Mouse (Mus musculus) spleen, postnatal 10 days (tissue): ENCODE results near the gene 6430531B16Rik.

Source experiments
- DNase-seq, 2 experiments: peaks; one replicate each; pipeline ENCODE4 v3.0.0; 2021 to 2022; ENCODE audit warnings: low spot score in 2 of 2

The 6430531B16Rik gene

DNA sequence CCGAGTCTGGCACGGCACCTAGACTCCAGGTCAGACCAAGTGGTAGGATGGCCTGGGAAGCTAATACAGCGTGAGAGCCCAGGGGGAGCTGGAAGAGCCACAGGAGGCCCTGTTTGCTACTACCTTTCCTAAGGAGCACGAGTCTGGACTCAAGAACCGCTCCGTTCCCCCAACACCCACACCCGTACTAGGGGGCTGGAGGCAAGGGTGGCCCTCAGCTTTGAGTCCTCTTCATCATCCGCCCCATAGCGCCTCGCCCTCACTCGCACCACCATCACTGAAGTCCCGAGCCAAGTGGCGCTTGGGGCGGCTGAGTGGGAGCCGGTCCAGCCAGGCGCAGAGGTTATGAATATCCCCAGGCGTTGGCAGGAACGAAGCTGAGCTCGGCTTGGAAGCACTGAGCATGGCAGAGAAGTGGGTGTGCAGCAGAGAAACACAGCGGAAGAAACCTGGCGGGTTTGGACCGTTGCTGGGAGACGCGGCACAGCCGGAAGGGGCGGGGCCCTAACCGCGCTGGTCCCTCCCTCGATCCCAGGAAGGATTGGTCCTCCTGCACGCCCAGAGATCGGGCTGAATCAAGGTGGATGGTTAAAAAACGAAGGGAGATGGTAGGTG, at the start of gene 6430531B16Rik:
TSS of gene 6430531B16Rik (minus strand) at position 478 of the 615 bp plus-strand sequence.
- peak; percentile 36 to 67 for DNase-seq

DNA sequence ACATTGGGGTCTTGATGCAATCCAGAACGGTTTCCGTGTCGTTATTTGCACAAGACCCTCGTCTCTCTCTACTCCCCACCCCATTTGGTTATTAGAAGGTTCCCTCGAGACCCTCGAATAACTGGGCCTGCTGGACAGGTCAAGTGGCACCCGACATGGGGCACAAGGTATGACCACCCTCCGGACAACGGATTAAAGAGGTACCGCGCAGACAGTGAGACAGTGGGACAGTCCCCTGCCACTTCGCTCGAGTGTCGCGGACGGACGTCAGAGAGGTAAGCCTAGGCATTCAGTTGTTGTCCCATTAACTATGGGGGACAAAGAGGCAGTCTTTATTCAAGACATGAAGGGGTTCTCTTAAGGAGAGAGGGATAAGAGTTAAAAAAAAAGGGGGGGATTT, 32.8 kb upstream of the 6430531B16Rik start:
- DNase-seq = peak in 1 of 2 experiments; percentile 11

DNA sequence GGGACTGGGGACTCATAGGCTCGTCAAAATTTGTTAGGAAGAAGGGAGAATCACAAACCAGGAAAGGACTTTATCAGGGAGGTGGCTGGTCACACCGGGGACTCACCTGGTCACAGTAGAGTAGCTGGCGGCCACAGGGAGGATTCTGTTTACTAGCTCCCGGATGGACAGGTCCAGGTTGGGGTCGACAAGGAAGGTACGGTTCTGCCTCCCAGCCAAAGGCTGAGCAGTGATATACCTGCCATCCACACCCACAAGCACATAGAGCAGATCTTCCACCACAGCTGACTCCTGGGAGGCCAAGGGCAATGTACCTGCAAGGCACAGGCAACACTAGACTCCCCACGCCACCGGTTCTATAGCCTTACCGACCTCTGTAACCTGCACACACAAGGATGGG, 29.2 kb upstream of the 6430531B16Rik start:
- DNase-seq = peak in 1 of 2 experiments; percentile 10

DNA sequence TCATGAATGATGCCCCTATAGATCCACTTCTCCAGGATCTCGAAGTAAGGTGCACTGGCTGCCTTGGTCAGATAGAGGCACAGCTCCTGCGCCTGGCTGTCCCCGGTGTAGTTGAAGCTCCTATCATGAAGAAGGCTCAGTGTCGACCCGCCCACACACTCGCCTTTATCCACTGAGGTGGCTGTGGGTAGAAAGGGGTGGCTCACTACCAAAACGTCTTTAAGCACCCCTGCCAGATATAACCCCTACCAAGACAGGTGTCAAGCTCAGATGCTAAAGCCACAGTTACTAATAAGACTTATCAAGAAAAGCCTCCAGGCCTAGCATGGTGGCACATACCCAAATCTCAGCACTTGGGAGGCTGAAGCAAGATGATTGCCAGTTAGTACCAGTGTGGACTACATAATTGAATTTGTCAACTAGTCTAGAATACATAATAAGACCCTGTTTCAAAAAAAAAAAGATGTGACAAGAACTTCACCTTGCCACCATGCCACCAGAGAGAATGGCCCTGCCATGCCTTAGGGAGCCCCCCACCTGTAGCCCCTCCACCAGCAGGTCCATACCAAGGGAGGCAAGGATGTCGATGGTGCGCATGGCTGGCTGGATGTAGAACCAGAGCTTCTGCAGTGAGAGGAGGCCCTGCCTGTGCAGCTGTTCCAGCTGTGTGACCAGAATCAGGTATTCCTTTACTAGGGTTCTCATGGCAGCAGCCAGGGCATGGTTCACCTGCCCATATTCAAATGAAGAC, 28.5 kb upstream of the 6430531B16Rik start:
- DNase-seq = peak in 1 of 2 experiments; percentile 17

GRCm38 (mm10) chr7:140004666-140005065, 26.1 kb upstream of the 6430531B16Rik start:
- peak in 1 of 2 experiments; percentile 4 for DNase-seq

- DNase-seq = peak in 1 of 2 experiments; percentile 6
Measured at GRCm38 (mm10) chr7:140001086-140001740, 22.7 kb upstream of the 6430531B16Rik start.

DNA sequence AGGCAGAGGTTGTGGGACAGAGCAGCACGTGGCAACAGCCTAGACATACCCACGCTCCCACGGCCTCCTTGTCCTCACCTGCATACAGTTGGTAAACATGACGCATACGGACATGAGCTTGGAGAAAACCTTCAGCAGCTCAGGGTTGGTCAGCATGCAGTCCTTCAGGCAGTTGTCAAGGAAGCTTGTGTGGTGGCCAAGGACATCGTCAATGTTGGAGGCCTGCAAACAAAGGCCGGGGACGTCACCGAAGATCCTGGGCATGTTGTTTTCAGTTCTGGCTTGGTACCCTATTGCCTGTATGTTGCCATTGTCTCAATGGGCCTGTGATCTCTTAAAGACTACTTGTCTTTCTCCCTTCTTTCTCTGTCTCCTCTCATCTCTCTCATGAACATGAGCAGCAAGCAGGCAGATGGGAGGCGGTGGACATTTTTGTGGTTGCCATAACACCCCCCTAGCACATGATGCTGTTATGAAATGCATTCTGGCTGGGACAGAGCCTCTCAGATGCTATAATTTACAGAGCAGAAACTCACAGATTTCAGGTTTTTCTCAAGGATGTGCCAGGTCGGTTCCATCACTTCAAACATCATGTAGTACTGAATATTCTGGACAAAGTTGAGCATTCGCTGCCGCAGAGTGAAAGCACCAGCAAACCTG, 20.3 kb upstream of the 6430531B16Rik start:
- no peak for DNase-seq

DNA sequence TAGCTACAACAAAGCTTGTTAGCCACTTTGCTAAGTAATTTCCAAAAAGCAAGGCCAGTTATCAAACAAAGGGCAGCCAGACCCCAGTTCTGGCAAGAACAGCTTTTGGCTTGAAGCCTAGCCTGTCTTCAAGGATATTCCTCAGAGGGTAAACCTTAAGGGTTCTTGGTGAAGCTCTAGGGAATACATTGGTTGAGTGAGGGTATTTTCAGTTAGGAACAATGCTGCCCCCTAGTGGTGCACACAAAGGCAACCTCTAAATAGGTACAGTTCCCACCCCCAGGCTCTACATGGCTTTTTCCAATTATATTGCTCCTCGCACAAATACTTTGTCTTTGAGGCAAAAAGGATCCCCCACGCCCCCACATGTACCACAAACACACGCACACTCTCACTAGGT, 16.1 kb upstream of the 6430531B16Rik start:
- DNase-seq = peak; percentile 41 to 66

- no peak for DNase-seq
Measured at GRCm38 (mm10) chr7:139994202-139994601, 15.6 kb upstream of the 6430531B16Rik start.

DNA sequence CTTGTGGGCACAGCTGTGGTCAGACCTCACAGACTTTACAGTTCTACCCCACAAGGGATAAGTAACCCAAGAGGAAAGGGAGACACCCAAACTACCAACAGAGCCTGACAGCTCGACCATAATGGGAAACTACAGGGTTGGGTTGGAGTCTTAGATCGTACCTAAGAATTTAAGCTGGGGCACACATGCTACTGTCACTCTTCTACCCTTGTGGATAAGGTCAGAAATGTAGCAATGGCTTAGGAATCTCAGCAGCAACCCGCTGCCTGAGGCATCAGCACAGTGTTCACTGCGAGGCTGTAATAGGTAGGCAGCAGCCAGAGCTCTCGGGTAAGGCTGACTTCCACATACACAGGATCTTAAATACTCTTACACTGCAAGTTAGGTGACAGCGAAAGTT, 15.0 kb upstream of the 6430531B16Rik start:
- DNase-seq = no peak

DNA sequence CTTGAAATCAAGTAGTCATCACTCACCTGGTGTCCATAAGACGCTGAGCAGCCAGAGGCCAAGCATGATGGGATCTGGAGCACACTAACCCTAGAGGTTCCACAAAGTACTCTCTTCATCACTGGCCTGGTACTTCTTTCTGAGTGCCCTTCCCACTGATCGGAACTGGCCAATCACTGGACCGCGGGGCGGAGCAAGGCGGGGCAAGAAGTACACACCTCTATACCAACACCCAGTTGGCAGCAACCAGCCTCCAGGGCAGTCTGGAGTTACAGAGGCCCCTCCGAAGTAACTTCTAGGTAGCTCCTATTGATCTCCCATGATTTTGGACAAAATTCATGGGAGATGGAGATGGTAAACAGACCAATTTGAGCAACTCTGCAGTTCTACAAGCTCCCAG, 13.9 kb upstream of the 6430531B16Rik start, which contains the start of gene Adam8:
TSS of gene Adam8 (minus strand) at position 157 of the 400 bp plus-strand sequence.
- peak in 1 of 2 experiments; percentile 58 for DNase-seq

GRCm38 (mm10) chr7:139990864-139991394, 12.4 kb upstream of the 6430531B16Rik start:
- DNase-seq = peak in 1 of 2 experiments; percentile 14

- DNase-seq = no peak
Measured at GRCm38 (mm10) chr7:139988272-139988671, 9.7 kb upstream of the 6430531B16Rik start.

- no peak for DNase-seq
Measured at GRCm38 (mm10) chr7:139984505-139984904, 6.0 kb upstream of the 6430531B16Rik start.

DNA sequence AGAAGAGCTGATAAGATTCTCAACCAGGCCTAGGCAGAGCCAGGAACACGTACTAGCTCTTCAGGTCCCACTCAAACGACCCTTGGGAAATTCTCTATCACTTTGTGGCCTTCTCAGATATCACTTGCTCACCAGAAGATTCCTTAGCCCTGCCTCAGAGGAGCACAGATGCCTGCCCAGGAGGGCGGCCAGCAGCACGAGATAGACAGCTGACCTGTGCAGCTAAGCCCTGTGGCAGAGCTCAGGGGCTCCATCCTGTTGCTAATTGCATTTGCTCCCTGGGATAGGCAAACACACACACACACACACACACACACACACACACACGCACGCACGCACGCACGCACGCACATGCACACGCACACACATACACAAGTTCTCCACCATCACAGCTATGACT, 3.5 kb upstream of the 6430531B16Rik start:
- no peak for DNase-seq

- DNase-seq = no peak
Measured at GRCm38 (mm10) chr7:139980778-139981177, 2.2 kb upstream of the 6430531B16Rik start.

DNA sequence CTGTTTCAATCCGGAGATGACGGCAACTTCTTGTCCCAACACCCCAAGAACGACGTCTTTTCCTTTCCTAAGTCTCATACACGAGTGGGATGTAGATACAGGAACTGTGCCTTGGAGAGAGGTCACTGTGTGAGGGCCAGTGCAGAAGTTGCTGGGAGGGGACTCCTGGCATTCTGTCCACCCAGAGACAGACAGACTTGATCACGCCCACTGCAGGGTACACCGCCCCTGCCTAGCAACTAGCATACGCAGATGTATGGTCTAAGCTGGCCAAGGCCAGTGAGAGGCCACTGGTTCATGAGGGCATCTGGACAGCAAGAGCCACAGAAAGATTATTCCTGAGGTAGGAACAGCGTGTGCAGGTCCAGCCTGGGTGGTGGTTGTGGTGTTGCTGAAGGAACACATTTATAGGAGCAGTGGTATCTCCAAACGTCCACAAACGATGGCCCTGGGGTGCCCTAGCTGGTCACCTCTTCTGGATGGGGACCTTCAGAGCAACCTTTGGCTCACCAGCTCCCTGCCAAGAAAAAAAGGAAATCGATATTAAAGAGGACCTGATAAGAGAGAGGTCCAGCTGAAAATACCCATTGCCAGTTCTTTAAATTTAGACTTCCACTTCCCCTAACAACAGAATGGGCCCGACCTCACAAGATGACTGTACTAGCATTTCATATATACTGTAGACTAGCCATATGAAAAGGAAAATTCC, 610 bp upstream of the 6430531B16Rik start:
- DNase-seq = no peak

DNA sequence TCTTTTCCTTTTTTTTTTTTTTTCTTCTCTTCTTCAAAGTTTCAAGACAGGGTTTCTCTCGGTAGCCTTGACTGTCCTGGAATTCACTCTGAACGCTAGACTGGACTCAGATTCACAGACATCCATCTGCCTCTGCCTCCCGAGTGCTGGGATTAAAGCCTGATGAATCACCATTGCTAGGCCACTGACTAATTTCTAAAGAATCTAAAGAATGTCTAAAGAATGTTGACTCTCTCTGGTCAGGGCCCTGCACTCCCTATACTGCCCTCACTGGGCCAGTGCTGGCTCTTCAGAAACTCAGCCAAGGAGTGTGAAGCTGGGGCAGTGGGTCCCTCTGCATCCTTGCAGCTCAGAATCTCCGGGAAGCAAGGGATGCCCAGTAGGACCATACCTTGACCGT, 3.1 kb downstream of the 6430531B16Rik start:
- DNase-seq = no peak

DNA sequence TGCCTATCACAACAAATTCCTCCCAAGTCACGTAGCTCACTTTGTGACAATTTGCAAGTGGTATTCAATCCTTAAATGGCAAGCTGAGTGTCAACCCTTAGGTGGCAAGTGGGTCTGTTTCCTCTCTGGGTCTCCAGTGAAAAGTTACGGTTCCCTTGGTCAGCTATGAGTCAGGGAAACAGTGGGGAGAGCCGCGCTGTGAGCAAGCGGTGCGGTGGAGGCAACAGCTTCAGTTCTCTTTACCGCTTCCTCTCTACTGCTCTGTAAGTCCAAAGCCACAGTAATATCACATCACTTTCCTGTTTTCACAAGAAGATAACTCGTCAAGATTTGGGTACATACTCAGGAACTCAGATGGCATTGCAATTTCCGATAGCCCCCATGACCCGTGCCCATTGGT, 4.2 kb downstream of the 6430531B16Rik start:
- DNase-seq = no peak

- no peak for DNase-seq
Measured at GRCm38 (mm10) chr7:139972923-139973331, 5.6 kb downstream of the 6430531B16Rik start.

DNA sequence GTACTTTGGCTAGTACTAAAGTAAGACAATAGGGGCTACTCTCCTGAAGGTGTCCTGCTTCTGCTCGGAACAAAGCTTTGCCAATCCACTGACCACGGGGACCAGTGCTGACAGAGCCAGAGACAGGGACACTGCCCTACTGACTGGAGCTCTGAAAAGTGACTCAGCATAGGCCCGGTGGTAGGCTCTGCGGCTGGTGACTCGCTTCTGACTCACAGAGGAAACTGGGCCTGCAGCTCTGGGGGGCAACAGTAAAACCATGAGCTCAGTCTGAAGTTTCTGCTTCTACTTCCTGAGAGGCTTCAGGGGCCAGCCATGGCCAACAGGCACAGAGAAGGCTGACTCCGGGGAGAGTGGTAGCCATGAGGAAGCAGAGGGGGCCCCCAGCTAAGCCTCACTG, 7.1 kb downstream of the 6430531B16Rik start:
- DNase-seq = no peak
